Mouse (Mus musculus) spleen, adult 12 weeks (tissue): ENCODE measurements at regions not wholly inside any gene's neighbourhood (a gene's known extent, or its start where the extent isn't known, plus 50 kb on each side); places are given as distances from the start of the nearest gene placed in this dataset.

Source experiments
- DNase-seq: peaks from one replicate; pipeline ENCODE4 v3.0.0; 2022; ENCODE audit warnings: low spot score

- DNase-seq, result no peak
Observed at GRCm38 (mm10) chr11:112839721-112840494, 57.9 kb downstream of the Sox9 start.

GRCm38 (mm10) chr11:112840495-112840828 is 58.4 kb downstream of the Sox9 start:
- DNase-seq, result no peak

- DNase-seq, result no peak
Observed at GRCm38 (mm10) chr11:112844258-112844901, 62.4 kb downstream of the Sox9 start.

GRCm38 (mm10) chr11:112847146-112847545 is 65.1 kb downstream of the Sox9 start:
- DNase-seq, result no peak

- DNase-seq, result no peak
Observed at GRCm38 (mm10) chr11:112847851-112848250, 65.8 kb downstream of the Sox9 start.

- no peak for DNase-seq
Observed at GRCm38 (mm10) chr11:112849974-112850373, 68.0 kb downstream of the Sox9 start.

GRCm38 (mm10) chr11:112850532-112851272 is 68.7 kb downstream of the Sox9 start:
- DNase-seq, result no peak

- no peak for DNase-seq
Observed at GRCm38 (mm10) chr11:112851321-112851720, 69.3 kb downstream of the Sox9 start.

- DNase-seq, result no peak
Observed at GRCm38 (mm10) chr11:112855975-112856374, 74.0 kb downstream of the Sox9 start.

- DNase-seq, result no peak
Observed at GRCm38 (mm10) chr11:112859309-112859708, 77.3 kb downstream of the Sox9 start.

GRCm38 (mm10) chr11:112860797-112861196 is 78.8 kb downstream of the Sox9 start:
- DNase-seq, result no peak

GRCm38 (mm10) chr11:112861233-112861632 is 79.2 kb downstream of the Sox9 start:
- no peak for DNase-seq

GRCm38 (mm10) chr11:112865836-112866235 is 83.8 kb downstream of the Sox9 start:
- DNase-seq, result no peak

GRCm38 (mm10) chr11:112869571-112869970 is 87.5 kb downstream of the Sox9 start:
- no peak for DNase-seq

- DNase-seq, result no peak
Observed at GRCm38 (mm10) chr11:112870201-112871035, 88.4 kb downstream of the Sox9 start.

- DNase-seq, result no peak
Observed at GRCm38 (mm10) chr11:112872677-112873367, 90.8 kb downstream of the Sox9 start.

GRCm38 (mm10) chr11:112874239-112874638 is 92.2 kb downstream of the Sox9 start:
- no peak for DNase-seq

GRCm38 (mm10) chr11:112876226-112876625 is 94.2 kb downstream of the Sox9 start:
- no peak for DNase-seq

GRCm38 (mm10) chr11:112878436-112878835 is 96.4 kb downstream of the Sox9 start:
- DNase-seq, result no peak

- no peak for DNase-seq
Observed at GRCm38 (mm10) chr11:112880736-112881135, 98.7 kb downstream of the Sox9 start.

- DNase-seq, result no peak
Observed at GRCm38 (mm10) chr11:112885336-112885940, 103.4 kb downstream of the Sox9 start.
